Mouse (Mus musculus): ENCODE results near the gene 2210016L21Rik. TPM values are rescaled to one million over a fixed set of nuclear protein-coding genes. Genes with fewer than 3 reads are reported as not detected.
A peak's percentile ranks its signal among the peaks of the same experiment; 100 is the strongest.
"Not testable (repeated sequence)": the region's sequence is repeated elsewhere in the genome, so short reads cannot be mapped to it uniquely, and the experiment has no call there.

2210016L21Rik gene
- polyA plus RNA-seq, 1 experiment from 2014 or later, result 48.7 TPM

DNA sequence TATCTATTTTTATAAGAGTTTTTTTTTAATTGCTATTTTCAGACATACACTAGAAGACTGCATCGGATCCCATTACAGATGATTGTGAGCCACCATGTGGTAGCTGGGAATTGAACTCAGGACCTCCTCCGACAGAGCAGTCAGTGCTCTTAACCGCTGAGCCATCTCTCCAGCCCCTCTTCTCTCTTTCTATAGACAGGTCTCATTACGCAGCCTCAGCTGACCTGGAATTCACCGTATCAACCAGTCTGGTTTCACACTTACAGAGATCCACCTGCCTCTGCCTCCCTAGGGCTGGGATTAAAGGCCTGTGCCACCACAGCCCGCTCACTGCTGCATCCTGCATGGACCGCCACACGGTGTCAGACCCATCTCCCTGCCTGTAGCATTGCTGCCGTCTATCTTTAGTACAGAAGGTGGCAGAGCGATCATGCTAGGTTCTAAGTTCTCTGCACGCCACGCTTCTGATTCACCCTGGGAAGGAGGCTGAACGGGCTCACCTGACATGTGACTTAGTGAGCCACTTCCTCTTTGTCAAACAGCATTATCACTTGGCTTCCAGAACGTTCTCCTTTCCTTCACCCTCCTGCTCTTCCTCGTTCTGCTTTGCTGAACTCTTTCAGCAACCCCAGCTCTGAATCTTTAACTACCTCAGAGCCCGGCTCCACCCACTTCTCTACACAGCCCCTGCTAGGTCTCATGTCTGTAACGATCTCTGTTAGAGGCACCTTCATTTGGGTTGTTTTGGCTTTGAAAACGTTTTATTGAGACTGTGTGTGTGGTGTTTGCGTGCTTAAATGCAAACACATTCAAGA lies 20.2 kb upstream of the 2210016L21Rik start:
- no peak for DNase-seq (ENCODE audit: low spot score)
- H3K4me1 ChIP-seq, result peaks cover 11% of the 10 kb centered on the region
- H3K36me3 ChIP-seq, result no peaks in the 10 kb centered on the region
- no peak overlapping the region for H3K4me3 ChIP-seq
- no peak overlapping the region for H3K27ac ChIP-seq (replicated peaks)
- H3K9me3 ChIP-seq (replicated peaks), result no peaks in the 10 kb centered on the region
- H3K27me3 ChIP-seq (ENCODE audit: low read depth, poor library complexity, severe bottlenecking), result no peaks in the 10 kb centered on the region
- 84% methylated on average over 19 of the region's 19 CpGs for WGBS

DNA sequence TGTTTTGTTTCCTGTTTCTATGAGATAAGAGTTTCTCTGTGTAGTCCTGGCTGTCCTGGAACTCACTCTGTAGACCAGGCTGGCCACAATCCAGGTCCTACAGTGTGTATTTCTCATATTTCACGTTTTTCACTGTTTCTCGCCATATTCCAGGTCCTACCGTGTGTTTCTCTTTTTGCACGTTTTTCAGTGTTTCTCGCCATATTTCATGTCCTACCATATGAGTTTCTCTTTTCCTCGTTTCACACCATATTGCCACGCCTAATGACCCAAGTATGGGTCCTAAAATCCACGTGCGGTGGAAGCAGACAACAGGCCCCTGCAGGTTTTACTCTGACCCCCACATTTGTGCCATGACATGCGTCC lies 19.6 kb upstream of the 2210016L21Rik start:
- DNase-seq (ENCODE audit: low spot score), result no peak
- no peak overlapping the region for H3K27ac ChIP-seq (replicated peaks)
- no peak overlapping the region for H3K4me3 ChIP-seq
- peaks cover 14% of the 10 kb centered on the region for H3K4me1 ChIP-seq
- 69% methylated on average over 10 of the region's 10 CpGs for WGBS
- no peaks in the 10 kb centered on the region for H3K36me3 ChIP-seq
- no peaks in the 10 kb centered on the region for H3K27me3 ChIP-seq (ENCODE audit: low read depth, poor library complexity, severe bottlenecking)
- H3K9me3 ChIP-seq (replicated peaks), result no peaks in the 10 kb centered on the region

DNA sequence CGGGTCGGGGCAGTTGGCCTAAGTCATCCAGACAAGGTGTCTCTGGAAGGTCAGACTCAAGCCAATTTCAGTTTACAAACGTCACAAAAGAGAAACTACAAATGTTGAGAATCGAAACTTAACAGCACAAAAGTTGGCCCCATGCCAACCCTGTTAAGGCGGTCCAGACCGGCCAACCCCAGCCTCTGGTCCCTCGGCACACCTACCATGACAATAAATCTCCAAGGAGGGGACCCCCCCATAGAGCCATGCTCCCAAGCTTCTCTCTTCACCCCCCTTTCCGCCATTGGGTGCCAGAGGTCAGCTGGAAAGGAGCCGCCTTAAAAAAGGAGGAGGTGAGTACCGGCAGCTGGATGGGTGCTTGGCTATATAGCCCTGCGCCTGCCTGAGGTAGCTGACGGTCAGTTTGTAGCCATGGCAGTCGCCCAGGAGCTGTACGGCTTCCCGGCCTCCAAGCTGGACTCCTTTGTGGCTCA lies 18.9 kb upstream of the 2210016L21Rik start, which contains the start of gene Oasl1:
TSS of gene Oasl1 (plus strand) at position 243 of the 476 bp plus-strand sequence.
- no peak for DNase-seq (ENCODE audit: low spot score)
- WGBS, result 73% methylated on average over 15 of the region's 15 CpGs
- no peaks in the 10 kb centered on the region for H3K27me3 ChIP-seq (ENCODE audit: low read depth, poor library complexity, severe bottlenecking)
- H3K27ac ChIP-seq (replicated peaks), result no peak within 1 kb of the TSS
- no peak within 1 kb of the TSS for H3K4me3 ChIP-seq
- no peaks in the 10 kb centered on the region for H3K9me3 ChIP-seq (replicated peaks)
- peaks cover 14% of the 10 kb centered on the region for H3K4me1 ChIP-seq
- no peaks in the 10 kb centered on the region for H3K36me3 ChIP-seq

DNA sequence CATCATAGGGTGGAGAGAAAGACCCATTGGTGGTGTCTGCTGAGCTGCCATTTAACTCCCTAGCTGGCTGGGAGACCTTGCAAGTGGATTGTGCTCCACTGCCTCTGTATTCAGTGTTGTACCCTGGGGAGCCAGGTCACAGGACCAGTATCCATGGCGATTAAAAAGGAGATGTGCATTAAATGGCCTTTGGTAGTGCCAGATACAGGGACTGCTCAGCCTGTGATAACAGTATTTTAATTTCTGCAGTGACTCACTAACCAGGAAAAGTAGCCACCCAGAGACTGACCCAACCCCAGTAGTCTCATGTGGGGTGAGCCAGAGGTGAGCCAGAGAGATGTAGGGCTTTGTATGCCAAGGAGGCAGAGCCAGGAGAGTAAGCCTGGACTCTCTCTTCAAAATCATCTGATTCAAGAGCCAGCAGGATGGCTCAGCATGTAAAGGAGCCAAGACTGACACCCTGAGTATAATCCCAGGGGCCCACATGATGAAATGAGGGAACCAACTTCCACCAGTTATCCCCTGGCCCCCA lies 15.7 kb upstream of the 2210016L21Rik start:
- no peak for DNase-seq (ENCODE audit: low spot score)
- 65% methylated on average over 1 of the region's 1 CpGs for WGBS

DNA sequence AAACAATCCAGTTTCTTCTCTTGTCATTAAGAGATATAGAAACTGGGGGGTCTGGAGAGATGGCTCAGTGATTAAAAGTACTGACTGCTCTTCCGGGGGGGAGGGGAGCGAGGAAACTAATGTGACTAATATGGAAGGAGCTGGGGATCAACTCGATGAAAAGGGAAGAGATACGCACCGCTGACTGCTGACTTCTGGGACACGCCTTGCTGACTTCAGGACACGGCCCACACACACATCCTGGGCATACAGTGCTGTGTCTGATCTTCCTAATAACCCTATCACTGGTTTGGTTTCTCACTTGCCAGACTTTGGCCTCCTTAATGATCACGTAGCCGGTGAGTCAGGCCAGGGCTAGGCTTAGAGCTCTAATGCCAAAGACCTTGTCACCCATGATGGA lies 15.2 kb upstream of the 2210016L21Rik start:
- Histone ChIP-seq H3K27me3 (ENCODE audit: low read depth, poor library complexity, severe bottlenecking) (no peaks in the 10 kb centered on the region), H3K27ac (replicated peaks) (no peak overlapping the region), H3K4me1 (peaks cover 14% of the 10 kb centered on the region), H3K4me3 (no peak overlapping the region), H3K9me3 (replicated peaks) (no peaks in the 10 kb centered on the region), H3K36me3 (no peaks in the 10 kb centered on the region)
- DNase-seq (ENCODE audit: low spot score), result no peak
- 84% methylated on average over 9 of the region's 9 CpGs for WGBS

More for the DNA sequence above, 15.7 kb upstream of the 2210016L21Rik start:
- Histone ChIP-seq H3K4me3 (no peak overlapping the region), H3K27me3 (ENCODE audit: low read depth, poor library complexity, severe bottlenecking) (no peaks in the 10 kb centered on the region), H3K4me1 (peaks cover 14% of the 10 kb centered on the region), H3K27ac (replicated peaks) (0 out of 2 replicates have a peak overlapping the region, but pooled peaks have one; percentile 17), H3K36me3 (no peaks in the 10 kb centered on the region), H3K9me3 (replicated peaks) (no peaks in the 10 kb centered on the region)

DNA sequence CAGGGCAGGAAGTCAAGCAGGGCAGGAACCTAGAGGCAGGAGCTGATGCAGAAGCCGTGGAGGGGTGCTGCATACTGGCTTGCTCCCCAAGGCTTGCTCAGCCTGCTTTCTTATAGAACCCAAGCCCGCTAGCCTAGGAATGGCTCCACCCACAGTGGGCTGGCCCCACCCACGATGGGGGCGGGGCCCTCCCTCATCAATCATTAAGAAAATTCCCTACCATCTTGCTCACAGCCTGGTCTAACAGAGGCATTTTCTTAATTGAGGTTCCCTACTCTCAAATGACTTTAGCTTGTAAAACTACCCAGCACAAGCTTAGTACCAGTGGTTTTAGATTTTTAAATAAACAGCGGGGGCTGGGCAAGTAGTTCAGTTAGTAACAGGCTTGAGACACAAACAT lies 10.3 kb upstream of the 2210016L21Rik start:
- H3K4me1 ChIP-seq, result peaks cover 11% of the 10 kb centered on the region
- H3K36me3 ChIP-seq, result no peaks in the 10 kb centered on the region
- no peaks in the 10 kb centered on the region for H3K9me3 ChIP-seq (replicated peaks)
- no peak overlapping the region for H3K27ac ChIP-seq (replicated peaks)
- 58% methylated on average over 5 of the region's 5 CpGs for WGBS
- no peaks in the 10 kb centered on the region for H3K27me3 ChIP-seq (ENCODE audit: low read depth, poor library complexity, severe bottlenecking)
- DNase-seq (ENCODE audit: low spot score), result no peak
- no peak overlapping the region for H3K4me3 ChIP-seq

DNA sequence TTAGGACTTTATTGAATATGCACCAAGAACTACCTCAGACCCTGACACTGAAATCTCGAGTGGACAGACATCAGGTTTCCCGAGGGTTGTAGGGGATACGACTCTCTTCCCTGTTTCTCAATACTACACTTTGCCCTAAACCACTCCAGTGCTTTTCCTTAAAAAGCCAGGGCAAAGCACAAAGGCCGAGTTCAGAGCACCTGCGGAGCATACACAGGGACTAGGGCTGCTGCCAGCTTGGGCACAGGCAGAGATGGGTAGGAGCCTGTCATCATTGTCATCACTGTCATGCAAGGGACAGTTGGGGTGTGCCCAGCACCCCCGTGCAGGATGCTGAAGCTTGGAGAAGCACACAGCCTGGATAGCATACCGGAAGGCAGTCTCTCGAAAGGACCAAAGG lies 8.8 kb upstream of the 2210016L21Rik start:
- Histone ChIP-seq H3K4me3 (no peak overlapping the region), H3K27ac (replicated peaks) (no peak overlapping the region), H3K27me3 (ENCODE audit: low read depth, poor library complexity, severe bottlenecking) (no peaks in the 10 kb centered on the region), H3K36me3 (no peaks in the 10 kb centered on the region), H3K4me1 (peaks cover 6% of the 10 kb centered on the region), H3K9me3 (replicated peaks) (0 out of 2 replicates have a peak, but pooled peaks cover 2% of the 10 kb centered on the region)
- DNase-seq (ENCODE audit: low spot score), result no peak
- 83% methylated on average over 8 of the region's 8 CpGs for WGBS

DNA sequence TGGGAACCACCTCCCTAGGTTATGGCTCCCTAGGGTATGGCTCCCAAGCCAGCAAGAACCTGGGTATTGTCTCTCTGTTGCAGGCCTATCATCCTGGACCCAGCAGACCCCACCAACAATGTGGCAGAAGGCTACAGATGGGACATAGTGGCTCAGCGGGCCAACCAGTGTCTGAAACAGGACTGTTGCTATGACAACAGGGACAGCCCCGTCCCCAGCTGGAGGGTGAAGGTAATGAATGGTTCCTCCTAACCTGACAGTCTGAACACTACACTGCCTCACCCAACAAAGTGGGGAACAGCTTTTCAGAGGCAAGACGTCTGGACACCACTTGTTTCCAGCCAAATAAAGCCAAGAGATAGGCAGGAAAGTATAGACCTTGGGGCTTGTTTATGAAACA lies 6.1 kb upstream of the 2210016L21Rik start:
- H3K4me1 ChIP-seq, result peaks cover 6% of the 10 kb centered on the region
- 43% methylated on average over 3 of the region's 3 CpGs for WGBS
- H3K9me3 ChIP-seq (replicated peaks), result peaks cover 9% of the 10 kb centered on the region; the same call in 1 of the 2 replicates
- no peak overlapping the region for H3K4me3 ChIP-seq
- H3K27ac ChIP-seq (replicated peaks), result no peak overlapping the region
- no peaks in the 10 kb centered on the region for H3K27me3 ChIP-seq (ENCODE audit: low read depth, poor library complexity, severe bottlenecking)
- H3K36me3 ChIP-seq, result no peaks in the 10 kb centered on the region
- no peak for DNase-seq (ENCODE audit: low spot score)

DNA sequence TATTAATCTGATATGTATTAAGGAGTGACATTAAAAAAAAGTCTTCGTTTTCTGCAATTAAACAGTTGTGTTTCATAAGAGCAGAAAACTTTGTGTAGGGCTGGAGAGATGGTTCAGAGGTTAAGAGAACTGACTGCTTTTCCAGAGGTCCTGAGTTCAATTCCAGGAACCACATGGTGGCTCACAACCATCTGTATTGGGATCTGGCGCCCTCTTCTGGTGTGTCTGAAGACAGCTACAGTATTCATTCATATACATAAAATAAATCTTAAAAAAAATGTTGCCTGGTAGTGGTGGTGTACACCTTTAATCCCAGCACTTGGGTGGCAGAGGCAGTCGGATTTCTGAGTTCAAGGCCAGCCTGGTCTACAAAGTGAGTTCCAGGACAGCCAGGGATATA lies 820 bp upstream of the 2210016L21Rik start:
- 52% methylated on average over 3 of the region's 3 CpGs for WGBS
- not testable (repeated sequence) for DNase-seq (ENCODE audit: low spot score)

DNA sequence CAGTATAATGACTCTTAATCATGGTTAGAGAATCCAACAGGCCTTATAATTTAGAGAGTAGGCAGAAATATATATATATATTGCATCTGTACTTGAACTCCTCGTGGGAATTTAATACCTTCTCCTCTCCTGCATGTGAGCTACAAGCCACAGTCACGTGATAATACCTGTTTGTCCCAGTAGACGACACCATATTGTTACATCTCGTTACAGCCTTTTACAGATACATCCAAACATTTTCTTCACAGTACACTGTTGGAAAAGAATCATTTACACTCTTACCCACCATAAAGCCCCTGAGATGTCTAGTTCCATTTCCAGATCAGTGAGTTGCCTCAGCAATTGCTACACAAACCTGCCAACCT lies 790 bp downstream of the 2210016L21Rik start:
- peak overlapping the region; percentile 92; the same call in 1 of the 2 replicates for H3K27ac ChIP-seq (replicated peaks)
- 59% methylated on average over 4 of the region's 4 CpGs for WGBS
- peaks cover 9% of the 10 kb centered on the region; the same call in 1 of the 2 replicates for H3K9me3 ChIP-seq (replicated peaks)
- H3K36me3 ChIP-seq, result peaks cover 32% of the 10 kb centered on the region
- peak overlapping the region; percentile 92 for H3K4me3 ChIP-seq
- H3K27me3 ChIP-seq (ENCODE audit: low read depth, poor library complexity, severe bottlenecking), result no peaks in the 10 kb centered on the region
- no peak for DNase-seq (ENCODE audit: low spot score)
- peaks cover 10% of the 10 kb centered on the region for H3K4me1 ChIP-seq

More for the DNA sequence above, 820 bp upstream of the 2210016L21Rik start:
- H3K4me1 ChIP-seq; H3K4me3 ChIP-seq; H3K27me3 ChIP-seq (ENCODE audit: low read depth, poor library complexity, severe bottlenecking); H3K9me3 ChIP-seq (replicated peaks); H3K27ac ChIP-seq (replicated peaks): not testable (repeated sequence)
- peaks cover 16% of the 10 kb centered on the region for H3K36me3 ChIP-seq

DNA sequence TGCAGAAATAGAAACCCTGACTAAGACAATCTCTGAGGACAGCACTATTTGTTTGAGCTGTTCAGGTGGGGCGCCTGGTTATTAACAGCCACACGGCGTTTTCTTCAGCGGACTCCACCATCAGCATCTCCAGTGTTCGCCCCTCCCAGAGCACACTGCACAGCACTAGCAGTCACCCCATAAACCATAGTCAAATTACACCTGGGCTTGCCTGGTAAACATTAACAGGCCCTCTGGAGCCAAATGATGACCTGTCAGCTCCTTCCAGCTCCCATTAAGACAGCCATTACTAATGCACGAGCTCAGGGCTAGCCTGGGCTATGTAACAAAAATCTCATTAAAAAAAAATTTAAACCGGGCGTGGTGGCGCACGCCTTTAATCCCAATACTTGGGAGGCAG lies 3.1 kb downstream of the 2210016L21Rik start:
- Histone ChIP-seq H3K4me1 (peaks cover 10% of the 10 kb centered on the region), H3K36me3 (peaks cover 55% of the 10 kb centered on the region), H3K27me3 (ENCODE audit: low read depth, poor library complexity, severe bottlenecking) (no peaks in the 10 kb centered on the region), H3K27ac (replicated peaks) (no peak overlapping the region), H3K9me3 (replicated peaks) (no peaks in the 10 kb centered on the region), H3K4me3 (no peak overlapping the region)
- WGBS, result 96% methylated on average over 10 of the region's 10 CpGs
- DNase-seq (ENCODE audit: low spot score), result no peak

DNA sequence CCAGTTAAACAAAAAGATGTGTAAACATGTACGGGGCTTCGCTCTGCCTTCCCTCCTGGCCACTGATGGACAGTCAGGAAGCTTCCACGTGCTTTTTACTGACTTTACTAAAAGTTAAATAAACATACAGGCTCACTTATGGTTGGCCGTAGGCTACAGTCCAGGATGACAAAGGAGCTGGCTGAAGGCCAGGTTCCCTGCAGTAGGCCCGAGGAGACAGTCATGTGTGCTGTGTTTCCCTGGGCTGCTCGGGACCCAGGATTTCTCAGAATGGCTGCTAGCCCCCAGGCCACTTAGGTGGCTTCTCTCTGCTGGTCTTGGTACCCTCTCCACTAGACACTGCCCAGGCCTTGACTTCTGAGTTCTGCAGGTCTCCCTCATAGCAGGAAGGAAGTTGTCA lies 6.9 kb downstream of the 2210016L21Rik start:
- H3K4me3 ChIP-seq, result no peak overlapping the region
- H3K36me3 ChIP-seq, result peaks cover 59% of the 10 kb centered on the region
- H3K27me3 ChIP-seq (ENCODE audit: low read depth, poor library complexity, severe bottlenecking), result no peaks in the 10 kb centered on the region
- no peak for DNase-seq (ENCODE audit: low spot score)
- H3K9me3 ChIP-seq (replicated peaks), result no peaks in the 10 kb centered on the region
- no peak overlapping the region for H3K27ac ChIP-seq (replicated peaks)
- 90% methylated on average over 6 of the region's 6 CpGs for WGBS
- H3K4me1 ChIP-seq, result peaks cover 10% of the 10 kb centered on the region

DNA sequence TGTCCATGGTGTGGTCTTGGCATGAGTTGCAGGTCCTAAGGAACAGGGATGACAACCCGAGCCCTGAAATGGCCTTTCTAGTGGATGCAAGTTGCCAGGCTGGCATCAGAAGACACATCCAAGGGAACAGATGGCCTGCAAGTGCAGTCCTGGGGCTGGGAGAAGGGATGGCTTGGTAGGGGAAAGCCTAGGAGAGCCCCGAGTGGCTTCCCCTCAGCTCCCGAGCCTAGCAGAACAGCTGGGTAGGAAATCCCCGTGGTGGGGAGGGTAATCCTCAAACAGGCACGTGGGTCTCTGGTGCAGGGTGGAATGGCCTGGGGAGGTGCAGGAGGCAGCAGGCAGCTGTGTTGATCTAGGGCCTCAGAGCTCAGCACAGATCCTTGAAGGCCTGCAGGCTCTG lies 7.4 kb downstream of the 2210016L21Rik start:
- Histone ChIP-seq H3K27ac (replicated peaks) (no peak overlapping the region), H3K4me1 (peaks cover 10% of the 10 kb centered on the region), H3K4me3 (no peak overlapping the region), H3K9me3 (replicated peaks) (no peaks in the 10 kb centered on the region), H3K27me3 (ENCODE audit: low read depth, poor library complexity, severe bottlenecking) (no peaks in the 10 kb centered on the region), H3K36me3 (peaks cover 57% of the 10 kb centered on the region)
- 69% methylated on average over 5 of the region's 5 CpGs for WGBS
- no peak for DNase-seq (ENCODE audit: low spot score)
